Mouse (Mus musculus): ENCODE measurements at regions not wholly inside any gene's neighbourhood (a gene's known extent, or its start where the extent isn't known, plus 50 kb on each side); places are given as distances from the start of the nearest gene placed in this dataset.

GRCm38 (mm10) chr13:113489951-113490822 lies 128.2 kb downstream of the Snx18 start:
- TF ChIP-seq MYOD1 (IDR thresholded peaks at IDR 0.05; ENCODE audit: control insufficient read depth, insufficient read length, low read depth) (no peak), CTCF (IDR thresholded peaks at IDR 0.05; ENCODE audit: control insufficient read depth, insufficient read depth, insufficient read length) (no peak), USF1 (IDR thresholded peaks at IDR 0.05; ENCODE audit: low read depth) (no peak), MAX (IDR thresholded peaks at IDR 0.05) (no peak)

All from C2C12 (cell line).